Mouse (Mus musculus): ENCODE measurements around the gene Klf7.

Klf7 gene

DNA sequence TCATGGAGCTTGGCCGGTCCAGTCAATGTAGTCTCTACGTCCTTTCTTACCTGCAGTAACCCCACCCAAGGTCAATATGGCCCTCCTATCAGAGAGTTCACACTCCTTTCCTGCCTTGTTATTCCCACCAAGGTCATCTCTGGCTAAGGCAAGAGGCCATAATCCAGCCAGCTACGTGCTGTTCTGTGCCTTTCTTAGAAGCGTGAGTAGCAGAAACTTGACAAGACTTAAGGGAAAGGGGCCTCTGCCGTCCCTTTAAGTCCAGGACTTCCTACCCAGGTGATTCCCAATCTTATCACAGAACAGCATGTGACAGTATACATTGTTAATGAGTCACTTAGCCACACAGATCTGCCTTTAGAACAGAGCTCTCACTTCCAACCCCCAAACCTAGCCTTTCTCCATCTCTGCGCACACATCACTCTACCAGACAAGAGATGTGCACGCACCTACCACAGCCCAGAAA lies 16.9 kb downstream of the Klf7 start:
- DNase-seq (ENCODE audit: extremely low read depth, low read depth, low spot score), result no peak

DNA sequence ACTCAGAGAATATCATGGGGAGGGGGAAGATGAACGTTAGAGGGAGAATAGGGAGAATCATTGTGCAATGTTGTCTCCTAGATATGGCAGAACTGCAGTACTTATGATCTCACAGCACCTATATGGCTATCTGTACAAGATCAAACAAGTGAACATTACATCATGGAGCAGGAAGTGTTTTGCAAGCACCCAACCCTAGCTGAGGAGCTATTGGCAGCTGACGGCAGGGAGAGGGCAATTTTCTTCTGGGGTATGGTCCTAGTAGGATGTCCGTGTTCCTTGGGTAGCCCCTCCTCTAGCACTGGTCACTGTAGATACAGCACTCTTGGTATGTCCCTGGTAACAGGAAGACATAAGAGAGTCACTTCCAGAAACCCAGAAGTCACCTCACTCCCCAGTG lies 17.4 kb downstream of the Klf7 start:
- DNase-seq (ENCODE audit: extremely low read depth, low read depth, low spot score), result no peak

DNA sequence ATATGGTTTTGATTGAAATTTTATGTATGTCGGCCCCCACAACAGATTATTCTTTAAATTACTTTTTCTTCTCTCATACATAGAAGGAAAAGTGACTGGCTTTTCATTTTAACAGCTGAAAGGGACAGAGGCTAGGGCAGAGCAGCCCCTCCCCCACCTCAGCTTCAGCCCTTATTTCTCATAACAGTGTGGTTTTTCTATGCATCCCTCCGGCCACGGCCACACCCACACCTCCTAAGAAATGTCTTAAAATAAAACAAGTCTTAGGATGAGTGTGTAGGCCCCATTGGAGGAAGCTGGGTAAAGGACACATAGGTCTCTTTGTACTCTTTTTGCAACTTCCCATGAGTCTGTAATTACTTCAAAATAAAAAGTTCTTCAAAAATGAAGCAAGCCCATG lies 20.8 kb downstream of the Klf7 start:
- no peak for DNase-seq (ENCODE audit: extremely low read depth, low read depth, low spot score)

DNA sequence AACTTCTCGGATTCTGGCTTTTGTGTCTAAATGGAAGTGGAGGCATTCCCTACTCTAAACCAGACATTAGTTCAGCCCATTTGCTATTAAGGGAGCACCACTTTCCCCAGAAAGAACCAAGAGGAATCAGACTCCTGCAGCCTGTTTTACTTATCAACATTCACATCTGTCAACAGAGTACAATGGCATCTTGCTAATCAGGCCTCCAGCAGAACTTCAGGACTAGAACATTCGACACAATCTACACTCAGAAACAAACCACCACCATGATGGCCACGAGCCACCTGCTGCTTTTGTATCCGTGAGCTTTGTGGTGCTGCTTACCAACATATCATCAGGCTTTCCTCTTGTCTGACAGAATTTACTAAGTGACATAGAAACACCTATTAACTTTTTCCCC lies 23.3 kb downstream of the Klf7 start:
- DNase-seq (ENCODE audit: extremely low read depth, low read depth, low spot score), result no peak

DNA sequence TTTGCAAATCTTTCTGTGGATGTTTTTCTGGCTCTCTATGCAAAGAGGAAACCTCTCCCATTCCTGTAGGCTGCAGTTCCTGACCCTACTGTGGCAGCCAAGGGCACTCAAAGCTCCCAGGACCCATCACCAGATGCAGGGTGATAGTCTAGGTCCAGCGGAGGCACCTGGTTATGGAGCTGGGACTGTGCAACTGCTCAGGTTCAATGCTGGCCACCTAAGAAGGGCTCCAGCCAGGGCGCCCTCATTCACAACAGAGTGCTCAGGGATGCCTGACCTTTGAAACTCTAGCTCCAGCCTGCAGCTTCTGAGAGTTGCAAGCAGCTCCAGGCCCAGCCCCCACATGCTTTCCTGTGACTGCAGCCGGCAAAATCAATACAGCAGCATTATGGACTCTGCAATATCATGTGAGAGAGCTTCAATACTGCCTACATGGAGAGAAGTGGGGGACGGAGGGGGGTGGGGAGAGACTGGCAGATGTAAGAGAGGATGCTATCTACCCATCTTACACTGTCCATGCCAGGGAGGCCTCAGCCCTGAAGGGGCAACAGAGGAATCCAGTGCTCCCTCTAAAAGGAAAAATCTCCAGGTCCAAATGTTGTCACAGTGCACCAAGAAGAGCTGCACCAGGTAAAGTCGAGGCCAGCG lies 24.3 kb downstream of the Klf7 start:
- no peak for DNase-seq (ENCODE audit: extremely low read depth, low read depth, low spot score)

DNA sequence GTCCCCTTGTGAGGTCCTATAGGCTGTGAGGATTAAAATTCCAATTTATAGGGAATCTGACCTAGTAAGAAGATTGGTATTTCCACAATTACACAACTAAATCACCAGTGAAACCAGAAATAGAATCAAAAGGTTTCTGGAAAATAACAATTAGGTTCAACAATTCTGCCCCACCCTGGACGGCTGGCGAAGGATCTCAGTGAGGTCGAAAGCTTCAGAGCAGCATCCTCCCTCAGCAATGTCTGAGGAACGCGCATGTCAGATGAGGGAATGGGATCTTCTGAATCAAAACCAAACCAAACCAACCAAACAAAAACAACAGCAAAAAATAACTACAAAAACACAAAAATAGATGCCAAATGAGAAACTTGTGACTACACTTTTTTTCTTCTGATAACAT lies 29.1 kb downstream of the Klf7 start:
- DNase-seq (ENCODE audit: extremely low read depth, low read depth, low spot score), result no peak

DNA sequence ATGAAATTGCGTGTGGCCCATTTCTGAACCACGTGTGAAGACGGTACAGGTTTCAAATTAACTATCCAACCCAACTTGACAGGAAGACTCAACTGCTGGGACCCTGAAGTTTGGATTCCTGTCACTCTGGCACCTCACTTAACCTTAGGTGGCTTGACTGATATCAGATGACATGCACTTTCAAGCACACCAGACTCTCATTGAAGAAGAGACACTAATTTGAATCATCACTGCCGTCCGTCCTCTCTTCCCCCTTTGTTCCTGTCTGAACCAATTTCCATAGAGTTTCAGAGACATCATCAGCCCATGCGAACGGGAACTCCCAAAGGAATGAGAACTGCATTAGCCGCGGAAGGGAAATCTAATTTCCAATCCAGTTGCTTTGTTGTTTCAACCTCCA lies 30.5 kb downstream of the Klf7 start:
- no peak for DNase-seq (ENCODE audit: extremely low read depth, low read depth, low spot score)

DNA sequence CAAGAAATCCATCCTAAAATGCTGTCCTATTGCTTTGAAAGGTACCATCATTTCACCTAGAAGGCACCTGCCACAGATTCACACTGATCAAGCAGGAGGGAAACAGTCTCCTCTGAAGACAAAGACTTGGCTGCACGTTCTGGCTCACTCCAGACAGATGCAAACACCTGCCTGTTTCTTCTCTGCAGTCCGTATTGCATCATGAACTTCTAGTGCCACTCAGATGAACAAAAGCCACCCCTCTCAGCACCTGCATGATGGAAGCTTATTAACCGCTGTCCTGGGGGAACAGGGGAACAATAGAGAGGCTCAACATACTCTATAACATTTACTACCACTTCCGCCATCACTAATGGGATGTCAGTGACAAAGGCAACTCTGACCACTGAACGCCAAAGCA lies 31.5 kb downstream of the Klf7 start:
- no peak for DNase-seq (ENCODE audit: extremely low read depth, low read depth, low spot score)

DNA sequence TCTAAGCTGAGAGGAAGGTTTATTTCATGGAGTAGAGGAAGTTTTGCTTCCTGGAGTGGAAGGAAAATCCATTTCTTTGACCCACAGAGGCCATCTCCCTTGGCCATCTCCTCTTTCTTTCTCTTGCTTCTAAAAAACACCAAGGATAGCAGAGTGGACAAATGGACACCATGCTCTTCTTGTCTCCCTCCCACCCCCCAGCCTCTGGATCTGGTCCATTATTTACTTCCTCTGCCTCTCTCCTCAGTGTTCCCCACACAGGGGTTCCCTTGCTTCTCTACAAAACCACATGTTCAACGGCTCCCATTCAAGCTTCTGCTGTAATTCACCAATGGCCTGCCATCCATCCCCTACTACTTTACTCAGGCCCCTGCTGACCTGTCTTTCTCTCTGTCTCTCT lies 32.4 kb downstream of the Klf7 start:
- DNase-seq (ENCODE audit: extremely low read depth, low read depth, low spot score), result no peak

DNA sequence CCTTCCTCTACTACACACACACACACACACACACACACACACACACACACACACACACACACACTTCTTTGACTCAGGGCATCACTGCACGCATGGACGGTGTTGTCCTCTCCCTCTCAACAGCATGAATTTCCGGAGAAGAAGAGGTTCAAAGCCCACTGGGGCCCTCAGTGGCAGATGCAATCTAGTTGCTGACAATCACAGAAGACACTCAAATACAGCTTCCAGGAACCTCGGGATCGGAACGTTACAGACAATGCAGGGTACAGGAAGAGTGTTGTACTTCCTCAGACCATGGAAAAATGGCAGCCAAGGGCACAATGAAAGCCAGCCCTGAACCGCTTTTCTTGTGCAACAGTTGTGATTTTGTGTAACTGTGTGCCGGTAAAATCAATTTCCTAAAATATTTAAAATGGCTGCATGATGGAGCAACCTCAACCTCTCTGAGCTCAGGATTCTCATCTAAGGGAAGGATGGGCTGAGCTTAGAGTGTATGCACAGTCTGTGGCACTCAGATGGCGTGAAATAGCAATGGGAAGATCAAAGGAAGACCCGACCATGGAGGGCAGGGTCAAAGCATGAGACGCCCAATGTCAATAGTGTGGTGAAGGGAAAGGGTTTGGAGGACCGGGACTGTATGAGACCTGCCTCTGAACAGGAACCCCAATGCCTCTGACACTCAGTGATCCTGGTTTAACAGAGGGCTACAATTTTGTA lies 33.3 kb downstream of the Klf7 start:
- DNase-seq (ENCODE audit: extremely low read depth, low read depth, low spot score), result no peak

DNA sequence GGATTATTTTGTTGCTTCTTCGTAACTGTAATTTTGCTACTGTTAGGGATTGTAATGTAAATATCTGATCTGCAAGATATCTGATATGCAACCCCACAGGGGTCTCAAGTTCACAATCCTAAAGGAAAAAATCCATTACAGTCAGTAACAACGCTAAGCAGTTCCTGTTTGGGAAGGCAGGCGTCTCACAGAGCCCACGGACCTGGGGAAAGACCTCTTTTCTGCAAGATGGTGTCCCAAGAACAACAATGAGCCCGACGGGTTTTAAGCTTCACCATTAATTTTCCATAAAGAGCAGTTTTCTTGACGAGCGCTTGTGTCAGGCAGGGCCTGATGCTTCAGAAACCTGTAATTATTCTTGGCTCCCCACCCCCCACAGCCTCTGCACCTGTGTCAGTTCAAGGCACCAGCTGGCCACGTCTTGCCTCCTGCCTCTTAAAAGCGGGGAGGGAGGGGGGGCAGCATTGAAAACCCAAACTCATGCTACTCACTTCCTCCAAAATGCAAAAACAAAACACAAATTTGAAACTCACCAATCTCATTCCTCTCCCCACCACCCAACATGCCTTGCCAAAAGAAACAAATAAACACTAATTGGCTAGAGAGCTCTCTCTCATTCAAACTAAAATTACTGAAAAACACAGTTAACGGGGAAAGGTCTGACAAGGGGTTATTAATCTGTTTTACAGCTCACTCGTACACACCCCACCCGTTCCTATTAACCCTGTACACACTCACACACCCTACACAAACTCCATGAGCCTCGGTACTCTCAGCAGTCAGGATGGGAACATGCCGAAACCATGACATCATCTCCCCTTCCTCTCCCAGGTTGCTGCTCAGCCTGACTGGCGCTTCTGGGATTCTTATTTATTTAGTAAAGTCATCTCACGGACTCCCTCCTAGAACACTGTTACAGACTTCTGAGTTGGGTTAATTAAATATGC lies 34.2 kb downstream of the Klf7 start:
- no peak for DNase-seq (ENCODE audit: extremely low read depth, low read depth, low spot score)

DNA sequence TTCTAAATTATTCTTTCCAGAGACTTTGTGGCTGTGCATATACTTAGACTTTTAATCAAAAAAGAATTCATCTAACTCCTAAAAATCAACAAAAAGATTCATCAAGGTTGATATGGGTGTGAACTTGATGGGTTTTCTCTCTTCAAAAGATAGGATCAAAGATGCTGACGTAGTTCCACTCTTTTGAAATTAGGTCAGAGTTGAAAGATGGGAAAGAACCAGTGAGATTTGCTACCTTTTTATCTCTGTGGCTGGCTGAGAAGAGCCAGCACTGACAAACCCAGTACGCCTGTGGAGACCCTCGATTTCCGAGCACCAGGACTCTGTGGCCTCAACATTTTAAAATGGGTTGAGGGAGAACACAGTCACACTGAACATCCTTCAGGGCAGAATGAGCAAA lies 36.2 kb downstream of the Klf7 start:
- no peak for DNase-seq (ENCODE audit: extremely low read depth, low read depth, low spot score)

DNA sequence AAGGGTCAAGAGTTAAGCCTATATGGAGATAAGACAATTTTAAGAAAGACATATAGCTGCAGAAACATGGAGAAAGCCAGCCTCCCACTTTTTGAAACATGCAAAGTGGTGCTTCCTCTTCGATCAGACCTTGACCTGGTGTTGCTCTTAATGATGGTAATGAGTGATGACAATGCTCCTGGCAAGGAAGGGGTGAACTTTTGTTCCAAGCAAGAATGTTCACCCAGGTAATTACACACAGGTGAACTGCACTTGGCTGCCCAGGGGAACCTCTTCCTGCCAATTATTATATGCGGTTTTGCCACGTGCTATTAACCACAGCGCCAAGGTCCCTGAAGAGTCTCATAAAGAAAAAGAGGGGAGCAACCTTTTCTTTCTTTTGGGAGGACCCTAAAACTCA lies 36.7 kb downstream of the Klf7 start:
- peak; percentile 26 for DNase-seq (ENCODE audit: extremely low read depth, low read depth, low spot score)

DNA sequence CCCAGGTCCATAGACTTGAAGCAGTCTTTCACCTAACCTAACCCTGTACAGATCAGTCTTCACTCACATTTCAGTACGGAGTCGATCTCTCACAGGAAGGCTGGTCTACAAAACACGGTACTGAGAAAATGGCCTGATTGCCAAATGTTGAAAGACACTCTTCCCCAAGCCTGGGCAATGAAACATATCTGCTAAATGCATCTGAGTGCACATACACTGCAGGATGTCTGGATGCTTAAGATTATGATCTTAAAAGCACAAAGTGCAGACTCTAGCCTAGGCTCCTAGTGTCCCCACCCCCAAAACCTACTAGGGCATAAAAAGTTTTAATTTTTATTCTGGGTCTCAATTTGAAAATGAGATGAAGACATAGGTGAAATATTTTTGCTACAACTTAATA lies 37.4 kb downstream of the Klf7 start:
- DNase-seq (ENCODE audit: extremely low read depth, low read depth, low spot score), result no peak

DNA sequence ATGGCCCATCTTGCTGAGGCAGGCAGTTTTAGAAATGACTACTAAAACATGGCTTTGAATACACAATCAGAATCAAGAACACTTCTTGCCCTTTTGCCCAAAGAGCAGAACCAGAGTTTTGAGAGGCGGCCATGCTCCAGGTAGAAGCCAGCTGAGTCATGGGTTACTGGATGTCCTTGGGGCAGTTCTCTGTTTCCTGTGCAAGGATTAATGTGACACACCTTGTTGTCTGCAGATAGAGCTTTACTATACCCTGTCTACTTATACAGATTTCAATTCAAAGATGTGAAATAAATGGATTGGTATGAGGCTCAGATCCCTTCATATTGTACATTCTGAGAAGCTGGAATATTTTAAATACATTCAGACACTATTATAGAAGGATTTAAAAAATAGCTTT lies 40.3 kb downstream of the Klf7 start:
- peak; percentile 13 for DNase-seq (ENCODE audit: extremely low read depth, low read depth, low spot score)

DNA sequence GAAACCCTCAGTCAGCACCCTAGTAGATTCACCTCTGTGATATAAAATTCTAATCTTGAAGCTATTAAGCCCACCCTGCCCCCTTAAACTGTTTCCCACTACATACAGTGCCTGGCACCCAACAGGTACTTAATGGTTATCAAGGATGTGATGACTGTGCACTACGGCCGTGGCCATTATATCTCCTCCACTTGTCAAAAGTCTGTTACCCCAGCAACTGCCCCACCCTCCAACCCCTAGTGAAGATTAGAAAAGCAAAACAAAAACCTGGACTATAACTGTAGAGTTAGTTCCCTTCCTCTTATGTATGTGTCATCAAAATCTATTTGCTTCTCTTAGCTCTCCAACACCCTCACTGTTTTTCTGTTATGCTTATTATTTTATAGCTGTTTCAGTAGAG lies 40.9 kb downstream of the Klf7 start:
- DNase-seq (ENCODE audit: extremely low read depth, low read depth, low spot score), result no peak

DNA sequence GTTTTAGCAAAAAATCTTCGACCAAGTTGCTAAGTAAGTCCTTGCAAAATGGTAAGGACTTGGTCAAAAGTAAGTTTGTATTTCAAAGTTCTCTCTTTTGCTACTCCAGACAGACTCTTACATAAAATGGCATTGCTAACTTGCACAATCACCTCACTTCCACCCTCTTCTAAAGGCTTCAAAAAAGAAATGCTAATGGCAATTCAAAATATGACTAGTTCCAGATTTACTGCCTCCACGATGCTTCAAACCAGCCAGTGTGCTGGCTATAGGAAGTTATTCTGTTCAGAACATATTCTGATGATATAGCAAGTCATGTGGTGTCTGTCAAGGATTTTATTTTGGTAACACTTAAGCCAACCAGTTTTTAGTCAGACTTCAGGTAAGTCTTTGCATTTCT lies 41.8 kb downstream of the Klf7 start:
- no peak for DNase-seq (ENCODE audit: extremely low read depth, low read depth, low spot score)

DNA sequence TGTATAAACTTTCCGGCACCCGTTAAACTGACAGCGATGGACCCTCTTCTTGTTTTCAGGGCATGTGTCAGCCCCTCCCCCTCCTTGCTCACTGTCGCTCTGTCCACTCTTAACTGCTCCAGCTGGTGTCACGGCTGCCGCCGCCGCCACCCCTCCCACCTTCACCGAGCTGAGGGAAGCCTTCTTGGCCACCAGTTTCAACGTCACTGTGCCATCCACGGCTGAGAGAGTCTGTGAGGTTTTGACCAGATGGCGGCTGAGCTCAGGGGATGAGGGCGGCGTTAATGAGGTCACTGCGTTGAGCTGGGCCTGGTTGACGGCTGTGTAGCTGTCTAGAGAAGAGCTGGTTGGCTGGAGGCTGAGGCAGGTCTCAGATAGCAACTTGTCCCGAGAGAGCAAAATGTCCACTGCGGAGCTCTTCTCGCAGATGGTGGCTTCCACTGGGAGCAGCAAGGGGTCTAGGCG lies 43.3 kb downstream of the Klf7 start:
- no peak for DNase-seq (ENCODE audit: extremely low read depth, low read depth, low spot score)

DNA sequence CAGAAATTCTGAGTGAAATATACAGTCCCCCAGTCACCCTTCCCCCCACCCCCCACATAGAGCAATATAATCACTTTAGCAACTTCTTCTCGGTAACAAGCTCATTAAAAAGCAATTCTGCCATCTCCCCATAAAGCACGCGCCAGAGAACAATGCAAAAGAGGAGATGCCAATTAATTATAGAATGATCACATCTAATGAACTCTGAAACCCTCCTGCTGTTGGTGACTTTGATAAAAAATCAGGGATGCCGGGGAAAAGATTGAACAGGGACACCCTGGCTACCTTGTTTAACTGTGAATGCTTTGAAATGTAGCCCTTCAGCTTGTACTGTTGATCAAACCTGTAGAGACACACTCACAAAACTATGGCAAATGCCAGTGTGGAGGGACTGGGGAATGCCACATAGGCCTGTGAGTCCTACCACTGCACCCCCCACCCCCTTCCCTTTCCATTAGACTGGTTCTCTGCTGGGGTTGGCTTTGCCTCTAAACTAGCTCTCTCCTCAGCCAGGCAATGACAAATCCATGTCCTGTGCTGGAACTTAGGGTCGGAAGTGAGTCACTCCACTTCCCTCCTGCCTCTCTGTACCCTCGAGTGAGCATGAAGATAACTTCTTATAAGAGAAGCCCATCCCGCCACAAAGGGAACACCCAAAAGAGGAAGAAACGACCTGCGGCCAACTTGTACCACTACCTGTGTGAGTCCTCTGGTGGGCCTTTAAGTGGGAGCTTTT lies 43.9 kb downstream of the Klf7 start:
- no peak for DNase-seq (ENCODE audit: extremely low read depth, low read depth, low spot score)

DNA sequence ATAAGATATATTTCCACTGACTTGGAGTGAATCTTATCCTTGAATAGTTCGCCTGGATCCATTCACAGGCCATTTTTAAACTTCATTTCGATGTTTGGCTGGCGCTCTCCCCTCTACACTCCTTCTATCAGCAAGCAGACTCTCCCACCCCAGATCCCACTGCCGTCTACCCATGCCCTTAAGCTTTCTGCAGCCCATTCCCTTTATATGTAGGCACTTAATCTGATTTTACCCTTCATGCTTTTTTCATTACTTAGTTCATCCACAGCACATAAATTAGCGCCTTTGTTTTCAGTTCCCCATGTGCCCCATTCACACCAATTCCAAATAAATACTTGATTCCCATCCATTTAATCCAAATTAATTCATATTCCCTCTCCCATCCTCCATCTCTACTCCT lies 48.0 kb downstream of the Klf7 start:
- DNase-seq (ENCODE audit: extremely low read depth, low read depth, low spot score), result no peak

DNA sequence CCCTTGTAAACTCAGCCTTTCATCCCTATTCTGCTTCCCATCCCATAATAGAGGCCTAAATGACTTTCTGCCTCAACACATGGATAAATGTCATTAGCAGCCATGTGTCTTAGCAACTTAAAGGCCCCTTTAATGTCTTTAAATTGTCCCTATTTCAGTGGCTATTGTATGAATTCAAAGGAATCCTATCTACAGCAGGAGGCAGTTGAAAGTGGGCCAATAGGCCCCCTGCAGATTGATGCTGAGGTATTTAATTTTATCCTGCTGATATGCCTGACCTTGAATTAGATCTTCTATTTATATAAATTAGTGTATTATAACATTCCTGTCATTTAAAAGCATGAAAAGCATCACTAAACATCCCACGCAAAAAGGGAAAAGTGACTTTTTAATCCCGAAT lies 51.1 kb downstream of the Klf7 start:
- no peak for DNase-seq (ENCODE audit: extremely low read depth, low read depth, low spot score)

All from fat pad, adult 2 months (tissue).